Mouse (Mus musculus): ENCODE data around the gene Clmn. TPM values are rescaled to one million over a fixed set of nuclear protein-coding genes. Genes with fewer than 3 reads are reported as not detected.

The Clmn gene
- polyA plus RNA-seq, 1 experiment from 2014 or later = 2.6 TPM

- WGBS = 46% methylated on average over 3 of the region's 3 CpGs
- Histone ChIP-seq H3K27me3 (replicated peaks; ENCODE audit: low read depth, poor library complexity, severe bottlenecking) (peaks cover 14% of the 10 kb centered on the region; the same call in 1 of the 2 replicates), H3K9me3 (0 out of 2 replicates have a peak, but pooled peaks cover 5% of the 10 kb centered on the region), H3K4me1 (peaks cover 32% of the 10 kb centered on the region), H3K4me3 (no peak overlapping the region), H3K27ac (replicated peaks) (0 out of 2 replicates have a peak overlapping the region, but pooled peaks have one; percentile 4), H3K36me3 (replicated peaks) (no peaks in the 10 kb centered on the region)
- DNase-seq (ENCODE audit: low spot score) = no peak
Measured at GRCm38 (mm10) chr12:104876053-104876452, 11.2 kb upstream of the Clmn start.

GRCm38 (mm10) chr12:104871987-104872386 lies 7.1 kb upstream of the Clmn start:
- Histone ChIP-seq H3K4me1 (peaks cover 13% of the 10 kb centered on the region), H3K4me3 (no peak overlapping the region), H3K27ac (replicated peaks) (no peak overlapping the region), H3K27me3 (replicated peaks; ENCODE audit: low read depth, poor library complexity, severe bottlenecking) (peaks cover 13% of the 10 kb centered on the region; the same call in 1 of the 2 replicates), H3K9me3 (no peaks in the 10 kb centered on the region), H3K36me3 (replicated peaks) (no peaks in the 10 kb centered on the region)
- 91% methylated on average over 6 of the region's 6 CpGs for WGBS
- no peak for DNase-seq (ENCODE audit: low spot score)

- Histone ChIP-seq H3K9me3 (no peaks in the 10 kb centered on the region), H3K4me3 (no peak overlapping the region), H3K36me3 (replicated peaks) (no peaks in the 10 kb centered on the region), H3K27ac (replicated peaks) (no peak overlapping the region), H3K4me1 (peaks cover 9% of the 10 kb centered on the region), H3K27me3 (replicated peaks; ENCODE audit: low read depth, poor library complexity, severe bottlenecking) (peaks cover 2% of the 10 kb centered on the region; the same call in 1 of the 2 replicates)
- DNase-seq (ENCODE audit: low spot score) = no peak
- WGBS = 87% methylated on average over 3 of the region's 3 CpGs
Measured at GRCm38 (mm10) chr12:104869737-104870136, 4.9 kb upstream of the Clmn start.

DNA sequence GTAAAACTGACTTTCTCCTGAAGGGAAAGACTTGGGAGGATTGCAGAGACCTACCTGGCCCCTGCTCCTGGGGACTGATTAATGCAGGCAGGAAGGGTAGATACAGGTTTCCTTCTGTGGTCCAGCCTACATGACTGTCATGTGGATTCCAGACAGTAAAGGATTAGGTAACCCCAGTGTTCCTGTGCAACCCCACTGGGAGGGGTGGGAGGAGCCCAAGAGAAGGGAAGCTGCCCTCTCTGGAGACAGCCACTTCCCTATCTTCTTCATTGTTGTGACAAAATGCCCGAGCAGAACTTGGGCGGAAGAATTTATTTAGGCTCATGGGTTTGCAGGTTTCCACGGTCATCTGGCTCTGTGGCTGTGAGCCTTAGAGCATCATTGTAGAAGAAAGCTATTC lies 3.6 kb upstream of the Clmn start:
- no peaks in the 10 kb centered on the region for H3K36me3 ChIP-seq (replicated peaks)
- H3K4me3 ChIP-seq = no peak overlapping the region
- peaks cover 4% of the 10 kb centered on the region; the same call in 1 of the 2 replicates for H3K27me3 ChIP-seq (replicated peaks; ENCODE audit: low read depth, poor library complexity, severe bottlenecking)
- H3K27ac ChIP-seq (replicated peaks) = no peak overlapping the region
- no peaks in the 10 kb centered on the region for H3K9me3 ChIP-seq
- WGBS = 87% methylated on average over 3 of the region's 3 CpGs
- DNase-seq (ENCODE audit: low spot score) = no peak
- peaks cover 22% of the 10 kb centered on the region for H3K4me1 ChIP-seq

DNA sequence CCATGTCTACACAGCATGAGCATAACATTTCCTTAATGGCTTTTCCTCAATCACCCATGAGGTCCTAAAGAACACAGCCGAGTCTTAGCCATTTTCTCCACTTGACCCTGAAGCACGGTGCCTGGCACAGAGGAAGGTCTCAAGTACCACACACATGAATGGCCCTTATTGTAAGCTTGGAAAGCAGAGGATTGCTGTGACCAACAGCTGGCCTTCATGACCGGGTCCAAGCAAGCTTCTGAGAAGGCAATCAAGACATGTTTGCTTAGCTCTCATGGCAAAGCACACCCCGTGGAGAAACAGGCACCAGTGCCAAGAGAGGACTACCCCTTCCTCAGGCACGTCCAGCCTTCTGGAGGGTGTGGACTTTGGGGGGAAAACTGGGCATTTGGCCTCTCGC lies 3.0 kb upstream of the Clmn start:
- Histone ChIP-seq H3K4me1 (peaks cover 22% of the 10 kb centered on the region), H3K9me3 (peaks cover under 1% of the 10 kb centered on the region; the same call in 1 of the 2 replicates), H3K27ac (replicated peaks) (no peak overlapping the region), H3K36me3 (replicated peaks) (no peaks in the 10 kb centered on the region; the same call in 1 of the 2 replicates), H3K4me3 (no peak overlapping the region), H3K27me3 (replicated peaks; ENCODE audit: low read depth, poor library complexity, severe bottlenecking) (peaks cover 5% of the 10 kb centered on the region; the same call in 1 of the 2 replicates)
- no peak for DNase-seq (ENCODE audit: low spot score)
- 79% methylated on average over 6 of the region's 6 CpGs for WGBS

DNA sequence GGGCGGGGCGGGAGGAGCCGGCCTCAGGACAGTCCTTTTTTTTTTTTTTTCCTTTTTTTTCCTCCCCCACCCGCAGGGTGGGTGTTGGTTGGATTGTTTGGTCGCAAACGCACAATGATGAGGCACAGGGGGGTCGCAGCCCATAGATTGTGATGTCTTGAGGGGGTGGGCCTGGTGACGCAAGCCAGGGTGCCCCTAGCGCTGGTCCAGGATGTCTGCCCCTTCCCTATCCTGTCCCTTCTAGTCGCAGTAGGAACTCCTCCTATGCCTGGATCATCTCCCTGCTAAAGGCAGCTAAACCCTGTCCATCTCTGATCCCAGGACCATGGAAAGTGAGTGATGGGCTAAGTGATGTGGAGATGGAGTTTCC lies 275 bp upstream of the Clmn start:
- peaks cover 5% of the 10 kb centered on the region; the same call in 1 of the 2 replicates for H3K27me3 ChIP-seq (replicated peaks; ENCODE audit: low read depth, poor library complexity, severe bottlenecking)
- under 1% methylated on average over 10 of the region's 10 CpGs for WGBS
- H3K9me3 ChIP-seq = peaks cover 4% of the 10 kb centered on the region; the same call in 1 of the 2 replicates
- H3K27ac ChIP-seq (replicated peaks) = peak overlapping the region; percentile 89
- H3K4me3 ChIP-seq = peak overlapping the region; percentile 84
- no peaks in the 10 kb centered on the region; the same call in 1 of the 2 replicates for H3K36me3 ChIP-seq (replicated peaks)
- DNase-seq (ENCODE audit: low spot score) = peak; percentile 46
- H3K4me1 ChIP-seq = peaks cover 34% of the 10 kb centered on the region

DNA sequence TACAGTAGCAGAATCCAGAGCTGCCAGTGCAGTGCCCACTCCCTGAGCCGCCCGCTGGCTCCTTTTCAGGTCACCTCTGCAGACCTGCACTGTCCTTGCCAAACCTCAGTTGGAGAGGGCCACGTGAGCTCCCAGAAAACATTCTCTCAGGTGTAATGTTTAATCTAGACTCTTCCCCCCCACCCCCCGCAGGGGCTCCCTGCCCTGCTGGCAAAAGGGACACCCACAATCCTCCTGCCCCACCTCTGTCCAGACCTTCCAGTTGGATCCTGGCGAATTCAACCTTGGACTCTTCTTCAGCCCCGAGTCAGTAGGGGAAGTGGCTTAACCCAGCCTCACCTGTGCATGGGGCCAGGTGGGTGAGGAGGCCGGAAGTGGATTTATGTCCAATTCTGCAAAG lies 1.2 kb downstream of the Clmn start:
- Histone ChIP-seq H3K4me1 (peaks cover 49% of the 10 kb centered on the region), H3K27me3 (replicated peaks; ENCODE audit: low read depth, poor library complexity, severe bottlenecking) (peaks cover 5% of the 10 kb centered on the region; the same call in 1 of the 2 replicates), H3K9me3 (peaks cover 4% of the 10 kb centered on the region; the same call in 1 of the 2 replicates), H3K27ac (replicated peaks) (0 out of 2 replicates have a peak overlapping the region, but pooled peaks have one; percentile 12), H3K4me3 (peak overlapping the region; percentile 84), H3K36me3 (replicated peaks) (no peaks in the 10 kb centered on the region; the same call in 1 of the 2 replicates)
- 76% methylated on average over 7 of the region's 7 CpGs for WGBS
- no peak for DNase-seq (ENCODE audit: low spot score)

DNA sequence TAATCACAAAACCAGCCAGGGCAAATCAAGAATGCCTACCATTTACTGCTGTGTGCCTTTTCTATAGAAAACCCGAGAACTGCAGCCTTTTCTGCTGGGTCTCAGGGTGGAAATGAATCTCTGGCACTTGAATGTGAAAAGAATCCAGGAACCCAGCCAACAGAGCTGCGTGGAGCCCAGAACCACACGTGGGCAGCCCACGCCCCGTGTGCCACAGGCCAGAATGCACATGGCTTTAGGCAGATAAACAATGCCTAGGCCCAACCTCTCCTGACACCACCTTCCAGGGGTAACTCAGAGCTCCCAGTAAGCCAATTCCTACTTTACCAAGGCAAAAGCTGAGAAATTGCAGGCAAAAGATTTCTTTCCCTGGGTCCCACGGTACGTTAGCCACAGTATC lies 5.7 kb downstream of the Clmn start:
- Histone ChIP-seq H3K9me3 (peaks cover 4% of the 10 kb centered on the region; the same call in 1 of the 2 replicates), H3K27ac (replicated peaks) (peak overlapping the region; percentile 11), H3K4me1 (peaks cover 48% of the 10 kb centered on the region), H3K4me3 (no peak overlapping the region), H3K27me3 (replicated peaks; ENCODE audit: low read depth, poor library complexity, severe bottlenecking) (0 out of 2 replicates have a peak, but pooled peaks cover 5% of the 10 kb centered on the region), H3K36me3 (replicated peaks) (no peaks in the 10 kb centered on the region; the same call in none of the 2 replicates)
- no peak for DNase-seq (ENCODE audit: low spot score)
- WGBS = 82% methylated on average over 7 of the region's 7 CpGs

DNA sequence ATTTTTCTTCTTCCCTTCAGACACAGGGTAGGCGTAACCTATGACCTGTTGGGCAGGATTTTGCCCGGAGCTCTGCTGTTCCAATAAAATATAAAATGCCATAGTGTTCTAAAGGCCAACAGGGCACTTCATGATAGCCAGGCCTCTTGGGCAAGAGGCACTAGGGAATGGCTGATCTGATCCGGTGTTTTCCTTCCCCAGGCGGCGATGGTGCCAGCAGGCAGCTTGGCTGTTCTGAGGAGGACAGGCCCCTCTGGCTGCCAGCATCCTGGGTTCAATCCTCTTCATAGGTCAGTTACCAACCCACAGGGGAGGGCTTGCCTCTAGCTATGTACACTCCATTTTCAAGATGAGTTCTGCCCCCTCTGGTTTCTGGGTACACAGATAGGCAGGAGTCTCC lies 6.1 kb downstream of the Clmn start:
- 0 out of 2 replicates have a peak, but pooled peaks cover 4% of the 10 kb centered on the region for H3K27me3 ChIP-seq (replicated peaks; ENCODE audit: low read depth, poor library complexity, severe bottlenecking)
- no peak overlapping the region for H3K4me3 ChIP-seq
- H3K27ac ChIP-seq (replicated peaks) = peak overlapping the region; percentile 11
- peaks cover 4% of the 10 kb centered on the region; the same call in 1 of the 2 replicates for H3K9me3 ChIP-seq
- H3K4me1 ChIP-seq = peaks cover 48% of the 10 kb centered on the region
- no peaks in the 10 kb centered on the region; the same call in none of the 2 replicates for H3K36me3 ChIP-seq (replicated peaks)
- 50% methylated on average over 5 of the region's 5 CpGs for WGBS
- DNase-seq (ENCODE audit: low spot score) = no peak

DNA sequence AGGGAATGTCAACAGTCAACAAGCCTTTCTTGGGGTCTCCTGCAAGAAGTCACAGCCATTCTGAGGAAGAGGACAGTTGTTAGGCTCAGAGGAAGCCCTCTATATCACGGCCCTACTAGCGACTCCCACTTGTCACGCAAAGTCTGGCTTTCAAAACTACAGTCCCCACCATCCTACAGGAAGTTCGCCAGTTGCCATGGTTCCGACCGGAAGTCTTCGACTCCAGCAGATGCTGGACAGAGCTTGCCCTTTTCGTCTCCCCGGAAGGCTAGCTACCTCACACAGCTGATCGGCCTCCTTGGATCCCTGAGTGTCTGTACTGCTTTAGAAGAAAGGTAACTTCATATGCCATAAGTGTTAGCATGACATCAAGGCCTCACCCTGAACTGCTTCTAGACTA lies 7.3 kb downstream of the Clmn start:
- H3K27ac ChIP-seq (replicated peaks) = no peak overlapping the region
- H3K4me3 ChIP-seq = no peak overlapping the region
- no peak for DNase-seq (ENCODE audit: low spot score)
- H3K27me3 ChIP-seq (replicated peaks; ENCODE audit: low read depth, poor library complexity, severe bottlenecking) = no peaks in the 10 kb centered on the region
- peaks cover 54% of the 10 kb centered on the region for H3K4me1 ChIP-seq
- 86% methylated on average over 10 of the region's 10 CpGs for WGBS
- peaks cover 1% of the 10 kb centered on the region; the same call in 1 of the 2 replicates for H3K9me3 ChIP-seq
- H3K36me3 ChIP-seq (replicated peaks) = no peaks in the 10 kb centered on the region; the same call in none of the 2 replicates

GRCm38 (mm10) chr12:104856540-104856939 lies 8.3 kb downstream of the Clmn start:
- H3K36me3 ChIP-seq (replicated peaks) = no peaks in the 10 kb centered on the region; the same call in 1 of the 2 replicates
- peaks cover 57% of the 10 kb centered on the region for H3K4me1 ChIP-seq
- 78% methylated on average over 3 of the region's 3 CpGs for WGBS
- H3K27ac ChIP-seq (replicated peaks) = no peak overlapping the region
- no peak overlapping the region for H3K4me3 ChIP-seq
- no peaks in the 10 kb centered on the region for H3K9me3 ChIP-seq
- no peaks in the 10 kb centered on the region for H3K27me3 ChIP-seq (replicated peaks; ENCODE audit: low read depth, poor library complexity, severe bottlenecking)
- DNase-seq (ENCODE audit: low spot score) = no peak

- no peak for DNase-seq (ENCODE audit: low spot score)
- Histone ChIP-seq H3K27me3 (replicated peaks; ENCODE audit: low read depth, poor library complexity, severe bottlenecking) (no peaks in the 10 kb centered on the region), H3K9me3 (no peaks in the 10 kb centered on the region), H3K36me3 (replicated peaks) (no peaks in the 10 kb centered on the region; the same call in 1 of the 2 replicates), H3K27ac (replicated peaks) (no peak overlapping the region), H3K4me3 (no peak overlapping the region), H3K4me1 (peaks cover 63% of the 10 kb centered on the region)
- WGBS = 77% methylated on average over 7 of the region's 7 CpGs
Measured at GRCm38 (mm10) chr12:104855548-104855947, 9.3 kb downstream of the Clmn start.

DNA sequence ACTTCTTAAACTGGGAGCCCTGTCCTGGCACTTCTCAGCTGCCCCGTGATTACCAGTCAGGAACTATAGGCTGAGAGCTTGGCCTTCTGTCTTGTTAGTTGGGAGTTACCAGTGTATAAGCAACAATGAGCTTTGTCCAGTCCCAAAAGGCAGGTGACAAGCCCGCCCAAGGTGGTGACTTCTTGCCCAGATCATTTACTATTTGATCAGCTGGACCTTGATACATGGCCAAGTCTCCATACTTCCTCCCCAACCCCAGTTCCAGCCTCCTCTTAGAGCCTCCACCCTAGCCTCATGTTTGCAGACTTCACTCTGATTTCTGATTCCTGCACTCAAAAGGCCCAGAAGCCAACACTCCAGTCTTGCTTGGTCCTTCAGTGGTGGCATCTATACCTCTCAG lies 10.1 kb downstream of the Clmn start:
- Histone ChIP-seq H3K9me3 (no peaks in the 10 kb centered on the region), H3K4me1 (peaks cover 59% of the 10 kb centered on the region), H3K27ac (replicated peaks) (no peak overlapping the region), H3K36me3 (replicated peaks) (no peaks in the 10 kb centered on the region; the same call in 1 of the 2 replicates), H3K27me3 (replicated peaks; ENCODE audit: low read depth, poor library complexity, severe bottlenecking) (no peaks in the 10 kb centered on the region), H3K4me3 (no peak overlapping the region)
- WGBS = 87% methylated on average over 2 of the region's 2 CpGs
- no peak for DNase-seq (ENCODE audit: low spot score)

Data from embryonic facial prominence, embryonic 10.5 days (tissue).